Mouse (Mus musculus) liver, adult 2 months (tissue): ENCODE data around the gene Hspb2. TPM values are rescaled to one million over a fixed set of nuclear protein-coding genes. Genes with fewer than 3 reads are reported as not detected.

Source experiments
- DNase-seq: peaks from one replicate; pipeline ENCODE4 v3.0.0-alpha.2; 2011; ENCODE audit warnings: low read depth, low spot score; ENCODE audit errors: extremely low read depth
- H3K27ac ChIP-seq: fragments of 200-500 bp; replicated peaks from 2 replicates; pipeline ENCODE4 v1.5.1; 2012; ENCODE audit warnings: low read depth, mild to moderate bottlenecking, control low read depth, inconsistent platforms, low read length; ENCODE audit not compliant: insufficient read depth
- H3K27me3 ChIP-seq: fragments of 200-500 bp; 2 replicates; pipeline ENCODE4 v1.6.1; 2012; ENCODE audit warnings: mild to moderate bottlenecking, moderate library complexity, low read length, inconsistent platforms; ENCODE audit not compliant: control insufficient read depth, insufficient read depth
- H3K36me3 ChIP-seq: fragments of 200-500 bp; 2 replicates; pipeline ENCODE4 v1.6.1; 2012; ENCODE audit warnings: low read length, inconsistent platforms; ENCODE audit not compliant: control insufficient read depth, insufficient read depth
- H3K4me1 ChIP-seq: fragments of 200-500 bp; 2 replicates; pipeline ENCODE4 v1.6.1; 2011; ENCODE audit warnings: low read length; ENCODE audit not compliant: control insufficient read depth, insufficient read depth
- H3K4me3 ChIP-seq: fragments of 200-500 bp; 2 replicates; pipeline ENCODE4 v1.5.1; 2011; ENCODE audit warnings: low read depth, mild to moderate bottlenecking, control low read depth, low read length, moderate library complexity; ENCODE audit not compliant: insufficient read depth
- H3K79me2 ChIP-seq: fragments of 200-500 bp; 2 replicates; pipeline ENCODE4 v1.6.1; 2012; ENCODE audit warnings: inconsistent platforms, mild to moderate bottlenecking, low read length, moderate library complexity; ENCODE audit not compliant: control insufficient read depth, insufficient read depth
- H3K9ac ChIP-seq: fragments of 200-500 bp; 2 replicates; pipeline ENCODE4 v1.6.1; 2012; ENCODE audit warnings: low read depth, mild to moderate bottlenecking, control low read depth, inconsistent platforms, low read length
- CTCF ChIP-seq: fragments of 200-500 bp; IDR thresholded peaks from 2 replicates; pipeline ENCODE4 v1.5.1; 2011; ENCODE audit warnings: low read depth, low read length, control low read depth
- POLR2A ChIP-seq: fragments of 200-500 bp; IDR thresholded peaks from 2 replicates; pipeline ENCODE4 v1.6.1; 2011; ENCODE audit warnings: low read length, control low read depth; ENCODE audit not compliant: insufficient read depth; ENCODE audit errors: extremely low read depth
- WGBS: fragments of 180-500 bp; shearing (Covaris S2); methylation state at CpG from one replicate; pipeline ENCODE4 v1.1.7; 2018; 5-methylcytosine and 5-hydroxymethylcytosine counted together
- polyA plus RNA-seq: library from polyadenylated mRNA; depleted of rRNA; stranded (reverse); fragments of >200 nt; gene quantifications from 2 replicates; pipeline ENCODE4 v1.2.3, GENCODE M21; 2012
- total RNA-seq: library from RNA; depleted of rRNA; stranded (reverse); fragments of >200 nt; gene quantifications from 2 replicates; pipeline ENCODE4 v1.2.3, GENCODE M21; 2014

The Hspb2 gene
- total and polyA plus RNA-seq, 2 experiments: 0.55 to 1.1 TPM

- peak; percentile 95 for DNase-seq
- peaks cover 4% of the 10 kb centered on the region; the same call in 1 of the 2 replicates for H3K4me1 ChIP-seq
- 2% methylated on average over 59 of the region's 59 CpGs for WGBS
- H3K27me3 ChIP-seq: no peaks in the 10 kb centered on the region
- H3K9ac ChIP-seq: peak within 1 kb of the TSS; percentile 83
- peaks cover 10% of the 10 kb centered on the region for H3K36me3 ChIP-seq
- H3K4me3 ChIP-seq: peak within 1 kb of the TSS; percentile 76
- TF ChIP-seq CTCF (peak; percentile 78), POLR2A (peak; percentile 31; the same call in 1 of the 2 replicates)
- H3K79me2 ChIP-seq: no peaks in the 10 kb centered on the region
- H3K27ac ChIP-seq: peak within 1 kb of the TSS; percentile 98
These were observed 16.2 kb upstream of the Hspb2 start, which contains the start of gene Fdxacb1 for GRCm38 (mm10) chr9:50768107-50769002. Gene Fdxacb1 (plus strand): TSS chr9:50768236.

- DNase-seq: no peak
- WGBS: 2% methylated on average over 17 of the region's 17 CpGs
- Histone ChIP-seq H3K4me1 (peaks cover 4% of the 10 kb centered on the region; the same call in 1 of the 2 replicates), H3K4me3 (peak overlapping the region; percentile 76), H3K36me3 (peaks cover 13% of the 10 kb centered on the region), H3K27me3 (no peaks in the 10 kb centered on the region), H3K27ac (peak overlapping the region; percentile 75), H3K9ac (peak overlapping the region; percentile 69), H3K79me2 (no peaks in the 10 kb centered on the region)
- no peak for TF ChIP-seq CTCF
- peak; percentile 35; the same call in 1 of the 2 replicates for TF ChIP-seq POLR2A
These were observed 15.5 kb upstream of the Hspb2 start for GRCm38 (mm10) chr9:50767531-50768106.

GRCm38 (mm10) chr9:50763331-50763730, 11.2 kb upstream of the Hspb2 start:
- H3K4me3 ChIP-seq: no peak overlapping the region
- H3K27ac ChIP-seq: no peak overlapping the region
- no peak for DNase-seq
- TF ChIP-seq POLR2A (no peak), CTCF (peak; percentile 54)
- H3K4me1 ChIP-seq: no peaks in the 10 kb centered on the region; the same call in 1 of the 2 replicates
- peaks cover 13% of the 10 kb centered on the region for H3K36me3 ChIP-seq
- H3K9ac ChIP-seq: no peak overlapping the region
- H3K79me2 ChIP-seq: no peaks in the 10 kb centered on the region
- 75% methylated on average over 1 of the region's 1 CpGs for WGBS
- H3K27me3 ChIP-seq: no peaks in the 10 kb centered on the region

- no peak for TF ChIP-seq POLR2A
- TF ChIP-seq CTCF: no peak
- no peak for DNase-seq
- Histone ChIP-seq H3K27me3 (no peaks in the 10 kb centered on the region), H3K4me3 (no peak overlapping the region), H3K79me2 (no peaks in the 10 kb centered on the region), H3K36me3 (peaks cover 13% of the 10 kb centered on the region), H3K27ac (no peak overlapping the region), H3K9ac (no peak overlapping the region), H3K4me1 (no peaks in the 10 kb centered on the region)
- 70% methylated on average over 6 of the region's 6 CpGs for WGBS
These were observed 9.5 kb upstream of the Hspb2 start for GRCm38 (mm10) chr9:50761520-50762243.

- Histone ChIP-seq H3K27ac (no peak overlapping the region), H3K79me2 (no peaks in the 10 kb centered on the region), H3K4me3 (no peak overlapping the region), H3K36me3 (no peaks in the 10 kb centered on the region), H3K27me3 (no peaks in the 10 kb centered on the region), H3K9ac (no peak overlapping the region), H3K4me1 (no peaks in the 10 kb centered on the region)
- DNase-seq: no peak
- WGBS: 77% methylated on average over 5 of the region's 5 CpGs
- no peak for TF ChIP-seq CTCF
- no peak for TF ChIP-seq POLR2A
These were observed 4.6 kb upstream of the Hspb2 start for GRCm38 (mm10) chr9:50756711-50757110.
